Mouse (Mus musculus) midbrain, embryonic 14.5 days (tissue): Measurements from ENCODE around the gene Hamp. TPM values are rescaled to one million over a fixed set of nuclear protein-coding genes. Genes with fewer than 3 reads are reported as not detected.
"Not testable (repeated sequence)": the region's sequence is repeated elsewhere in the genome, so short reads cannot be mapped to it uniquely, and the experiment has no call there.

Experiments used
- ATAC-seq: fragments of 200-750 bp; cut with Nextera tagmentation; 2 replicates; pipeline ENCODE4 v1.8.0; 2017; ENCODE audit warnings: moderate number of reproducible peaks, moderate library complexity; ENCODE audit not compliant: low FRiP score, low TSS enrichment
- DNase-seq: peaks from one replicate; pipeline ENCODE4 v3.0.0-alpha.2; 2015
- H3K27ac ChIP-seq: fragments of 300-500 bp; sonication (generic); replicated peaks from 2 replicates; pipeline ENCODE4 v1.5.1; 2014; ENCODE audit warnings: mild to moderate bottlenecking, low read depth, low read length, moderate library complexity
- H3K27me3 ChIP-seq: fragments of 300-500 bp; sonication (generic); 2 replicates; pipeline ENCODE4 v1.6.1; 2014; ENCODE audit warnings: low read length, control low read depth, mixed read lengths; ENCODE audit not compliant: control insufficient read depth, insufficient read depth
- H3K36me3 ChIP-seq: fragments of 300-500 bp; sonication (generic); 2 replicates; pipeline ENCODE4 v1.6.1; 2014; ENCODE audit warnings: low read length, control low read depth; ENCODE audit not compliant: control insufficient read depth, insufficient read depth
- H3K4me1 ChIP-seq: fragments of 300-500 bp; sonication (generic); 2 replicates; pipeline ENCODE4 v1.6.1; 2014; ENCODE audit warnings: mild to moderate bottlenecking, antibody characterized with exemption, low read length, control low read depth; ENCODE audit not compliant: control insufficient read depth, insufficient read depth
- H3K4me2 ChIP-seq: fragments of 300-500 bp; sonication (generic); 2 replicates; pipeline ENCODE4 v1.6.1; 2014; ENCODE audit warnings: mild to moderate bottlenecking, low read length, moderate library complexity
- H3K4me3 ChIP-seq: fragments of 300-500 bp; sonication (generic); replicated peaks from 2 replicates; pipeline ENCODE4 v1.5.1; 2014; ENCODE audit warnings: low read depth, low read length
- H3K9ac ChIP-seq: fragments of 300-500 bp; sonication (generic); replicated peaks from 2 replicates; pipeline ENCODE4 v1.6.1; 2014; ENCODE audit warnings: mild to moderate bottlenecking, low read length, moderate library complexity
- H3K9me3 ChIP-seq: fragments of 300-500 bp; sonication (generic); 2 replicates; pipeline ENCODE4 v1.6.1; 2016; ENCODE audit warnings: low read length, control low read depth, mixed read lengths; ENCODE audit not compliant: control insufficient read depth
- WGBS: fragments of 180-500 bp; shearing (Covaris S2); extraction: QIAGEN DNeasy Blood & Tissue Kit; methylation state at CpG from one replicate; pipeline ENCODE4 v1.1.7; 2014; 5-methylcytosine and 5-hydroxymethylcytosine counted together
- polyA plus RNA-seq: library from polyadenylated mRNA; unstranded; fragments of >200 nt; fragmentation: Nextera tagmentation; extraction: Ambion mirVana; gene quantifications from 2 replicates; pipeline ENCODE4 v1.2.1, GENCODE M21; 2014

Gene Hamp
- polyA plus RNA-seq, 1 experiment from 2014 or later, result not detected

DNA sequence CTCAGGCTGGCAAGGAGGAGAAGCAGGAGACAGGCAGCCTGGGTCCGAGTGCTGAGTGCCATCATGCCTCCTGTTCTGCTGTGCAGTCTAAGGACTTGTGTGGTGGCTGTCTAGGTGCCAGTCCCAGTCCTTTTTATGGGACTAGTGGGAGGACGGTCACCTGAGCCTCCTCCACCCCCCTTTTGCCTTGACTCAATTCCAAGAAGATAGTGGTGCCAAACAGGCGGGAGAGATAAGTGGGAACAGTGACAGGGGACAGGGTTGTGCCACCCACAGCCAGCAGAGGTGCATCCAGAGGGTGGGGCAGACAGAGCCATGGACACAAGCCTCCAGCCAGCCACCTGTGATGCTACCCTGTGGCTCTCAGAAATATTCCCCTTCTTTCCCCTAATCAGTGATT lies 19.8 kb downstream of the Hamp start:
- Histone ChIP-seq H3K9ac (no peak overlapping the region), H3K4me3 (no peak overlapping the region), H3K4me1 (no peaks in the 10 kb centered on the region), H3K36me3 (no peaks in the 10 kb centered on the region), H3K27ac (no peak overlapping the region), H3K4me2 (no peak overlapping the region), H3K9me3 (no peaks in the 10 kb centered on the region), H3K27me3 (no peaks in the 10 kb centered on the region)
- WGBS, result 72% methylated on average over 3 of the region's 3 CpGs
- ATAC-seq (no peak), DNase-seq (no peak)

DNA sequence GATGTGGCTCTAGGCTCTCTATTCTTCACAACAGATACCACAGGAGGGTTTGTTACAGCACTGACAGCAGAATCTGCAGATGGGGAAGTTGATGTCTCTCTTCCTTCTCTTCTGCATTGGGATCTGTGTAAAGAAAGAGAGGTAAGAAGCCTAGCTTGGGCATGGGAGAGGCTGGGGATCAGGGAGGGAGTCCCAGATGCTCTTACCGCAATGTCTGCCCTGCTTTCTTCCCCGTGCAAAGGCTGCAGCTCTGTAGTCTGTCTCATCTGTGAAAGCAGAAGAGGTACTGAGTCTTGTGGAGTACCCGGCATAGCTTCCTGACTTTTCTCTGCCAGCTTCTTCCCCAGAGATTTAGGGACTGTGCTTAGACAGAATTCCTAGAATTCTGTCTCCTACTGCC lies 21.3 kb downstream of the Hamp start:
- H3K9me3 ChIP-seq, H3K4me2 ChIP-seq, H3K4me1 ChIP-seq, H3K27ac ChIP-seq, H3K4me3 ChIP-seq, H3K36me3 ChIP-seq, ATAC-seq, H3K9ac ChIP-seq, H3K27me3 ChIP-seq, DNase-seq: not testable (repeated sequence)
- 61% methylated on average over 3 of the region's 3 CpGs for WGBS

DNA sequence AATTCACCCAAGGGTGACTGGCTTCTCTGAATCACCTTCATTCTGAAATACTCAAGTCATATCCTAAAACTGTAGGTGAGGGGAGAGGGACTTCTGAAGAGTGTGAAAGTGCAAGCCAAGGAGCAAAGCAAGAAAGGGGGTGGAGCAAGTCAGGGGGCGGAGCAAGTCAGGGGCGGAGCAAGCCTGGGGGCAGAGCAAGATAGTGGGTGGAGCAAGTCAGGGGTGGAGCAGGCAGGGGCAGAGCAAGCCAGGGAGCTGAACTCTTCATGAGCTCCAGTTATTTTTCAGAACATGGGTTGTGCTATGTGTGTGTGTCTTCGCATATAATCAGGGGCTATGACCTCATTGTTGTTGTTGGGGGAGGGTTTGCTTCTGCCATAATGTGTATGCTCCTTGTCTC lies 23.6 kb downstream of the Hamp start:
- no peak for ATAC-seq
- no peaks in the 10 kb centered on the region for H3K4me1 ChIP-seq
- H3K9me3 ChIP-seq, result no peaks in the 10 kb centered on the region
- H3K36me3 ChIP-seq, result no peaks in the 10 kb centered on the region
- no peaks in the 10 kb centered on the region for H3K27me3 ChIP-seq
- no peak overlapping the region for H3K4me2 ChIP-seq
- H3K9ac ChIP-seq, result no peak overlapping the region
- no peak for DNase-seq
- H3K27ac ChIP-seq, result no peak overlapping the region
- WGBS, result 78% methylated on average over 3 of the region's 3 CpGs
- H3K4me3 ChIP-seq, result no peak overlapping the region

DNA sequence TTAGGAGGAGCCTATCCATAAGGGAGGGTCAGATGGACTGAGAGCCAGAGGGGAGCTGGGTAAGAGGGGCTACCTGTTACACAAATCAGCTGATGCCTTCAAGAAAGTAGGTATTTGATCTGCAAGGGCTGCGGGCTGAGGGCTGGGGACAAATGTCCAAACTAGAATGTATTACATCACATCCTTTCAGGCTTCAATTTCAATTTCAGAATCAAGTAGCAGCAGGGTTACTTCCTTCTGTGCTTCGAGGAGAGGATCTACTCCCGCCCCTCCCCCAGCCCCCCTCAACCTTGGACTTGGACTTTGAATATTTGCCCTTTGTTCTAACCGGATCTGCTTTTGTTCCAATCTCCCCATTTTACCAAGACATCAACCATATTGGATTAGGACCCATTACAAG lies 26.6 kb downstream of the Hamp start:
- WGBS, result 65% methylated on average over 4 of the region's 4 CpGs
- no peak overlapping the region for H3K4me3 ChIP-seq
- H3K9me3 ChIP-seq, result no peaks in the 10 kb centered on the region
- no peaks in the 10 kb centered on the region for H3K27me3 ChIP-seq
- ATAC-seq (no peak), DNase-seq (no peak)
- no peak overlapping the region for H3K27ac ChIP-seq
- H3K36me3 ChIP-seq, result no peaks in the 10 kb centered on the region
- no peak overlapping the region for H3K9ac ChIP-seq
- H3K4me2 ChIP-seq, result no peak overlapping the region
- no peaks in the 10 kb centered on the region for H3K4me1 ChIP-seq

DNA sequence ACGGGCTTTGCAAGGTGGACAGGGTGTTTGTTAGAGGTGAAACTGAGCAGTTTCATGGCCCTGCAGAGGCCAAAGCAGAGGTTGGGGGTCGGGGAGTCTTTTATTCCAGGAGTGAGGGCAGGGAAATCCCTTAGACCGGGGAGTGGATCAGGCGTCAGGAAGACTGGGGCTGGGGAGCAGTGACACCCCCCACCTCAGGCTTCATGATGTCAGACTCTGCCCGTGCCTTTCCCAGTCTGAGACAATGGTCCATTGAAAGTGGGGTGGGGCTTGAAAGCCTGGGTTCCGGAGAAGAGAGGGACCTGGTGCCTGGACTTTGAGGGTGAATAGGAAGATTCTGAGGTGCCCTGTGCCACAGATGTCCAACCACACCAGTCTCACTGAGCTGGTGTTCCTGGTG lies 27.1 kb downstream of the Hamp start:
- H3K9ac ChIP-seq, result no peak overlapping the region
- 18% methylated on average over 6 of the region's 6 CpGs for WGBS
- DNase-seq, result no peak
- H3K9me3 ChIP-seq, result no peaks in the 10 kb centered on the region
- no peak for ATAC-seq
- H3K4me1 ChIP-seq, result no peaks in the 10 kb centered on the region
- no peak overlapping the region for H3K27ac ChIP-seq
- no peaks in the 10 kb centered on the region for H3K36me3 ChIP-seq
- no peak overlapping the region for H3K4me2 ChIP-seq
- no peaks in the 10 kb centered on the region for H3K27me3 ChIP-seq
- H3K4me3 ChIP-seq, result no peak overlapping the region

DNA sequence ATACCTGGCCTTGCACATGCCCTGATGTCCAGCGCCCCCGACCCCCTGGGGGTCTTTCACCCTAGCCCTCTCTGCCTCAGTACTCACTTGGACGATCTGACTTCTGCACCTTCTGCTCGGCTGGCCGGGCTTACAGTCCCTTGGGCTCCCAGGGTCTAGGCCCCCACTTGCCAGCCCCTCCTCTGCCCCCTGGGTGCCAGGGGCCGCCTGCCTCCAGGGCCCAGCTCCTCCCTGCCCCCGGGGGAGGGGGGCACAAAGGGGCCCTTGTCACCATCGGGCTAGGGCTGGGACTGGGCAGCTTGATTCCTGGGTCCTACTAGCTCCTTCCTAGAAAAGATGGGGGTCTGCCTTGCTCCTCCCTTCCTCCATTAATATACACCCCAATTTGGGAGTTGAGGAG lies 29.1 kb downstream of the Hamp start, which contains the start of gene Mag:
Mag (minus strand) TSS at position 142 of the 400 bp plus-strand sequence.
- no peaks in the 10 kb centered on the region for H3K27me3 ChIP-seq
- no peak within 1 kb of the TSS for H3K4me3 ChIP-seq
- H3K9me3 ChIP-seq, result no peaks in the 10 kb centered on the region
- no peak within 1 kb of the TSS for H3K4me2 ChIP-seq
- no peaks in the 10 kb centered on the region for H3K4me1 ChIP-seq
- H3K27ac ChIP-seq, result no peak within 1 kb of the TSS
- ATAC-seq (no peak), DNase-seq (no peak)
- no peaks in the 10 kb centered on the region for H3K36me3 ChIP-seq
- 70% methylated on average over 8 of the region's 8 CpGs for WGBS
- H3K9ac ChIP-seq, result no peak within 1 kb of the TSS

DNA sequence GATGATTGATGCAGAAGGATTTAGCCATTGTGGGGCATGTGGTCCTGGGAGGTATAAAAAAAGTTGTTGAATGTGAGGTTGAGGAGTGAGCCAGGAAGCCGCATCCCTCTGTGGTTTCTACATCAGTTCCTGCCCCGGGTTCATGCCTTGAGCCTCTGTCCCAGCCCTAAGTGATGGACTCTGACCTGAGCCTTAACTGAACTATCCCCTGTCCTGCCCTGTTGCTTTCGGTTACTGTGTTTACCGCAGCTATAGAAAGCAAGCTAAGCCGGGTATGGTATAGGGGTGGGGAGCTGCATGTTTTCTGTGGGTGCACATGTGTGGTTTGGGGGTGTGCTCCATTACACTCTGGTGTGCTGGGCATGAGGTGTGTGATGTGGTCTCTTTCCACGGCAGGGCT lies 34.1 kb downstream of the Hamp start:
- Histone ChIP-seq H3K4me3 (no peak overlapping the region), H3K9ac (no peak overlapping the region)
- DNase-seq, result no peak

DNA sequence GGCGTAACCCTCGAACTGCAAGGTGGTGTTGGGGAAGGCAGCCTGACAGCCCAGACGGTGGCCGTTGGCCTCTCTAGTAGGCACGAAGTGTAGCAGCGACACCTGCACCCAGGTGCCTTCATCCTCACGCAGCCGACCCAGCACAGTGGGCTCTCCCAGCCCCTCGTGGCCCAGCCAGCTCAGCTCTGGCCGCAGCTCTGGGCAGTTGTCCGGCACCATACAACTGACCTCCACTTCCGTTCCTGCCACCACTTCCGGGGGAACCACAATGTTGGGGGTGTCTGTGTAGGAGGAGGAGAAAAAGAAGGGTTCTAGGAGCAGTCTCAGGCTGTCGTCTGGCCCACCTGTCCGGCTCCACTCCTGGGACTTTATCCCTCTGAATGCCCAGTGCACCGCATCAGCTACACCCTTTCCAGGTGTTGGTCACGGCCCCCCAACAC lies 34.8 kb downstream of the Hamp start:
- Histone ChIP-seq H3K4me1 (peaks cover 5% of the 10 kb centered on the region; the same call in 1 of the 2 replicates), H3K4me3 (peak overlapping the region; percentile 20), H3K36me3 (no peaks in the 10 kb centered on the region), H3K27ac (no peak overlapping the region), H3K9me3 (no peaks in the 10 kb centered on the region), H3K27me3 (no peaks in the 10 kb centered on the region), H3K4me2 (peak overlapping the region; percentile 55), H3K9ac (no peak overlapping the region)
- ATAC-seq, result no peak
- 31% methylated on average over 17 of the region's 17 CpGs for whole genome bisulfite sequencing
- DNase-seq, result no peak

More for the DNA sequence above, 34.1 kb downstream of the Hamp start:
- H3K9me3 ChIP-seq, result no peaks in the 10 kb centered on the region
- H3K36me3 ChIP-seq, result no peaks in the 10 kb centered on the region
- no peaks in the 10 kb centered on the region for H3K27me3 ChIP-seq
- no peak overlapping the region for H3K4me2 ChIP-seq
- no peak overlapping the region for H3K27ac ChIP-seq
- 81% methylated on average over 6 of the region's 6 CpGs for WGBS
- peaks cover 5% of the 10 kb centered on the region; the same call in 1 of the 2 replicates for H3K4me1 ChIP-seq
- no peak for ATAC-seq

DNA sequence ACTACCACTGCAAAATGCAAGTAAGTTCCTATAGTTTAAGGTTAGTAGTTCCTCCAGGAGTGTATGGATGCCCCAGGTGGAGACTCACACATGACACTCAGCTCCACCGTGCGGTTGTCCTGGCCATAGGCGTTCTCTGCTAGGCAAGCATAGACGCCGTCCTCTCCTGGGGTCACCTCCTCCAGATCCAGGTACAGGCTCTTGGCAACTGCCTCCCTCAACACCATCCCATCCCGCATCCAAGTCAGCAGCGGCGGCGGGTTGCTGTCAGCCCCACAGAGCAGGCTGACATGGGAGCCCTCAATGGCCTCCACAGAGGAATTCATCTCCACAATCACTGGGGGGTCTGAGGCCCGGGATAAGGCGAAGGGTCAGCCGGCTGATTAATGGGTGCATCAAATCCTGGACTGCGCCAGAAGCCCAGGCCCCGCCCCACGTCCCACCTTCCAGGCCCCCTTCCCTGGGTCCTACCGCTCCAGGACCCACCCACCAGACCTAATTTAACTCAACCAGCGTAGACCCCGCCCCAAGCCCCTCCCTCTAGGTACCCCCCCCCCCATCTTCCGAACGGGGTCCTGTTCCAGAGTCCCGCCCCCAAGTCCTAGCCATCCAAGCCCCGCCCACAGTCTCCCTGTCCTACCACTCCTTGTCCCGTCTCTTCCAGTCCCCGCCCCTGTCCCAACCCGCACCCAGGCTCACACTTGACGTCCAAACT lies 35.4 kb downstream of the Hamp start:
- Histone ChIP-seq H3K4me2 (peak overlapping the region; percentile 55), H3K4me1 (peaks cover 5% of the 10 kb centered on the region; the same call in 1 of the 2 replicates), H3K9me3 (no peaks in the 10 kb centered on the region), H3K4me3 (peak overlapping the region; percentile 20), H3K27me3 (no peaks in the 10 kb centered on the region), H3K27ac (no peak overlapping the region), H3K36me3 (no peaks in the 10 kb centered on the region), H3K9ac (0 out of 2 replicates have a peak overlapping the region, but pooled peaks have one; percentile 16)
- WGBS, result 2% methylated on average over 24 of the region's 26 CpGs
- ATAC-seq, result peak; percentile 46; the same call in 1 of the 2 replicates
- DNase-seq, result peak; percentile 39
